Mouse (Mus musculus): ENCODE data around the gene Olfr679.
"Not testable (repeated sequence)": the region's sequence is repeated elsewhere in the genome, so short reads cannot be mapped to it uniquely, and the experiment has no call there.

Olfr679 gene

DNA sequence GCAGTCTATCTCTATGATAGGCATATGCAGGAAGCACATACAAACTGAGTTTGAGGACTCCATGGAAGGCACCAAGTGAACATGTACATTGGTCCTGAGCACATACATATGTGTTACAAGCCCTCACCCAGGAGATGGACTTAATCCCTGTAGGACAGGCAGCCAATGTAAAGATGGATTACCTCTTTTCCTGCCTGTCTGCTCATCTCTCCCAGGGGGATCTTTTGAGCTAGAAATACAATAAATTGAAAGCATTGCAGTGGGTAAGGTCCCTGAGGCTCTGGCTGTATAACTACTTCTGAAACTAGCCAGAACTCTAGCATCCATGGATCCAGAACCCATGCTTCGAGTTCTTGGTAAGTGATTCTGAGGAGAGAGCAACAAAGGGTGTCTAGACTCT is at the start of gene Olfr679:
TSS of gene Olfr679 (plus strand) at position 301 of the 400 bp plus-strand sequence.
- no peak for DNase-seq (ENCODE audit: low spot score)

DNA sequence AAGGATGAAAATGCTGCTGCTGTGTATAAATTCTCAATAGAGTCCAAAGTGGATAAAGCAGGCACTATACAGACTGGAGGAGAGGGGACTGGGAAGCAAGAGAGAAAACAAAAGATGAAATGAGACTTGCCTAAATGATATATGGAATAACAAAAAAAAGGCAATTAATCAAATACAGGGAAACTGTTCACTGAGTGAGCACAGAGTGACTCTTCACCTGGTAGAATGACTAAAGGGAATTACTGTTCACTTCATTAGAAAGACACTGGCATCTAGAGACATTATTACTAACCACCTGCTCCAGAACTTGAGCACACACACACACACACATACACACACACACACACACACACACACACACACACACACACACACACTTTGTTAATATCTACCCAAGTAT is 48.6 kb upstream of the Olfr679 start, which contains the start of gene Olfr676:
TSS of gene Olfr676 (plus strand) at position 301 of the 400 bp plus-strand sequence.
- no peak for DNase-seq (ENCODE audit: low spot score)

DNA sequence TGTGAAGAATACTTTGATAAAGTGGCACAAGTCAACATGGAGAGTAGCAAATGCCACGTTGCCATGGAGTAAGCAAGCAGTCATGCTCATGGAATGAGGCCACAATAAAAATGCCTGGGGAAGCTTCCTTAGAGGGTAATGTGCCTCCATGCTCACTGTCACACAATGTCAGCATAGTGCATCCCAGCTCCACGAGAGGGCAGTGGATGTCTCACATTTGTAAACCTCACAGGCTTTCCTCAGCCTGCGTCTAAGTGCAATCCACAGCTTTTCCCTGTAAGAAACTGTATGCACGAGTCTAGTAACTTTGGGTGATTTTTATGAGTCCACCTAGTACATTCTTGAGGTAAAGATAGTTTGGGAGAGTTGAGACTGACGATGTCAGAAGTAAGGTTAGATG is 47.2 kb upstream of the Olfr679 start:
- DNase-seq (ENCODE audit: low spot score) = not testable (repeated sequence)

DNA sequence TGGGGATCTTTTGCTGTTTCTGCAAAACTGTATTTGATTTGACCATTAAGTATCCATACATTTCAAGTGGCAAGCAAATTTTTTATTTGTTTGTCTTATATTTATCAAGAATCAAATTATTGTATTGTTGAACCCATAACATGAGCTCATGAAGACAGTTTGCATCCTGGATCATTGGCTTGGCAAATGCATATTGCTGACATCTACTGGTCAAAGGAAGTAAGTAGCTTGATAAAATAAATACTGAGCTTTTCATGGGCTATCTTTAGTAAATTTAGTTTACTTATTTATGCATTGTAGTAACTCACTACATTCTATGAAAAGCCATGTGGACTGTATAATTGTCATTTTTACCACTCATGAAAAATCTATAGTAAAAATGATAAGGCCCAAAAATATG is 22.1 kb upstream of the Olfr679 start:
- no peak for DNase-seq (ENCODE audit: low spot score)

DNA sequence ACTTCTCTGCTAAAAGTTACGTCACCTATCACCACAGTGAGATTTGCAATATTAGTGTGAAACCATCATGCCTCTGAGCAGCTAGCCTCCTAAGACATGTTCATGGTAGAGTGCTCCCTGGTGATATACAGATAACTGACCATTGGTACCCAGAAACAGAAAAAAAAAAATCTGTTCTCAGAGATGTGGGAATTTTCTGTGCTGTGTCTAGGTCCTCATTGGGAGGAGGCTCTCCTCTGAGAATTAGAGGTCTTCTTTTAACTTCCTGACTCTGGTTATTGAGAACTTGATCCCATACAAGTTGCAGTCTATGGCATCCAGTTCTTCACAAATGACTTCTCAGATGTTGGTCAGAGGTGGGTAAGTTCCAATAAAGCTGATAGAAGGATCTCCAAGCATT is 16.8 kb upstream of the Olfr679 start, which contains the start of gene Olfr678:
TSS of gene Olfr678 (plus strand) at position 301 of the 400 bp plus-strand sequence.
- no peak for DNase-seq (ENCODE audit: low spot score)

DNA sequence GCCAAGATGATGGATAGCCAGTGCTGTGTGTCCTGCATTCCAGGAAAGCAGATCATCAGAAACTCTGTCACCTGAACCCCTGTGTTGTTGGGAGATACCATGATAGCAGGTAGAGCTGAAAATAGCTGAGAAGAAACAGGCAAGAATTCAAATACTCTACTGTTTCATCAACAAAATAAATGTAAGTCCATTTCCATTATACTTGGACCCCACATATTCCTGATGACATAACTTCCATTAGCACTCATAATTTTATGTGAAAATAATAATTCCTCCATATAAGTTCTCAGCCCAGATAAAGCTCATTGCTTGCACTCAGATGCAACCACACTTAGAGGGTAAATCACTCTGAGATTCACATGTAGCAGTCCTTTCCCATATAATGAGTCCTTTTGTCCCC is 11.7 kb downstream of the Olfr679 start, which contains the start of gene Olfr680-ps1:
TSS of gene Olfr680-ps1 (minus strand) at position 101 of the 400 bp plus-strand sequence.
- not testable (repeated sequence) for DNase-seq (ENCODE audit: low spot score)

DNA sequence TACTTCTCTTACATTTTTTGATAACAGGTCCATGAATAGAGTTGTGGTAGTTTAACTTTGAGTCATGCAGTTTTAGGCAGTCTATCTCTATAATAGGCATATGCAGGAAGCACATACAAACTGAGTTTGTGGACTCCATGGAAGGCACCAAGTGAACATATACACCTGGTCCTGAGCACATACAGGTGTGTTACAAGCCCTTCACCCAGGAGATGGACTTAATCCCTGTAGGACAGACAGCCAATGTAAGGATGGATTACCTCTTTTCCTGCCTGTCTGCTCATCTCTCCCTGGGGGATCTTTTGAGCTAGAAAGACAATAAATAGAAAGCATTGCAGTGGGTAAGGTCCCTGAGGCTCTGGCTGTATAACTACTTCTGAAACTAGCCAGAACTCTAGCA is 35.5 kb downstream of the Olfr679 start, which contains the start of gene Olfr681:
TSS of gene Olfr681 (plus strand) at position 301 of the 400 bp plus-strand sequence.
- DNase-seq (ENCODE audit: low spot score) = no peak
